Mouse (Mus musculus): ENCODE data around the gene 2300002M23Rik. TPM values are rescaled to one million over a fixed set of nuclear protein-coding genes. Genes with fewer than 3 reads are reported as not detected.
A peak's percentile ranks its signal among the peaks of the same experiment; 100 is the strongest.

Gene 2300002M23Rik
- polyA plus RNA-seq, 1 experiment from 2014 or later: not detected

DNA sequence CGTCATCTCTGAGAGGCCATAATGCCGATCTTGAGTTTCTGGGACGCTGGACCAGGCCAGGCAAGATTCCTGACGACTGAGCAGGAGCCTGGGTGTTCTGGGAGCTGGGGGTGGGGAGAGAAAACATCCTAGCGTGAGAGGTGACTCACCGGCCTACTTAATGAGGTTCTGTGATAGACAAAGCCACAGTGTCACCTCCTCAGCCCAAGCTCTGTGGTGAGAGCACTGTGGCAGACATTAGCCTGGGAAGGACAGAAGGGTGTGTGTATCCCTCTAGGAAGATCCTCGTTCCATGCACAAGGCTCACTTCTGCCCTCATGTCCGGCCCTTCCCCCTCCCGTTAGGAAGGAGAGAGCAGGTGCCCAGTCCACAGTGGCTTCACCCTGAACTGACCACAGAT, 9.9 kb upstream of the 2300002M23Rik start:
- H3K9me3 ChIP-seq (ENCODE audit: control insufficient read depth): no peaks in the 10 kb centered on the region

GRCm38 (mm10) chr17:35558216-35558615, 9.0 kb upstream of the 2300002M23Rik start:
- H3K4me2 ChIP-seq (replicated peaks; ENCODE audit: low read depth): no peak overlapping the region
- H3K9ac ChIP-seq (ENCODE audit: low read depth, low read length): no peak overlapping the region
- H3K4me1 ChIP-seq (replicated peaks; ENCODE audit: control insufficient read depth, insufficient read depth, low read length): no peaks in the 10 kb centered on the region
- TF ChIP-seq CTCF (IDR thresholded peaks at IDR 0.05; ENCODE audit: low read depth): no peak
- H3K36me3 ChIP-seq (ENCODE audit: control insufficient read depth, insufficient read depth): no peaks in the 10 kb centered on the region
- no peaks in the 10 kb centered on the region for H3K9me3 ChIP-seq (ENCODE audit: control insufficient read depth)
- H3K27ac ChIP-seq (ENCODE audit: low read depth, low read length): no peak overlapping the region
- H3K4me3 ChIP-seq (ENCODE audit: low read depth, low read length): no peak overlapping the region
- ATAC-seq: no peak
- 55% methylated on average over 8 of the region's 8 CpGs for WGBS
- no peaks in the 10 kb centered on the region for H3K27me3 ChIP-seq (replicated peaks; ENCODE audit: control insufficient read depth, insufficient read depth, low read length)

More for the DNA sequence above, 9.9 kb upstream of the 2300002M23Rik start:
- no peak overlapping the region for H3K9ac ChIP-seq (ENCODE audit: low read depth, low read length)
- H3K4me3 ChIP-seq (ENCODE audit: low read depth, low read length): no peak overlapping the region
- H3K4me2 ChIP-seq (replicated peaks; ENCODE audit: low read depth): peak overlapping the region; percentile 41; the same call in 1 of the 2 replicates
- no peaks in the 10 kb centered on the region for H3K4me1 ChIP-seq (replicated peaks; ENCODE audit: control insufficient read depth, insufficient read depth, low read length)
- no peaks in the 10 kb centered on the region for H3K27me3 ChIP-seq (replicated peaks; ENCODE audit: control insufficient read depth, insufficient read depth, low read length)
- peak overlapping the region; percentile 50; the same call in 1 of the 2 replicates for H3K27ac ChIP-seq (ENCODE audit: low read depth, low read length)
- 45% methylated on average over 9 of the region's 9 CpGs for WGBS
- ATAC-seq: peak; percentile 36
- no peak for TF ChIP-seq CTCF (IDR thresholded peaks at IDR 0.05; ENCODE audit: low read depth)
- H3K36me3 ChIP-seq (ENCODE audit: control insufficient read depth, insufficient read depth): no peaks in the 10 kb centered on the region

DNA sequence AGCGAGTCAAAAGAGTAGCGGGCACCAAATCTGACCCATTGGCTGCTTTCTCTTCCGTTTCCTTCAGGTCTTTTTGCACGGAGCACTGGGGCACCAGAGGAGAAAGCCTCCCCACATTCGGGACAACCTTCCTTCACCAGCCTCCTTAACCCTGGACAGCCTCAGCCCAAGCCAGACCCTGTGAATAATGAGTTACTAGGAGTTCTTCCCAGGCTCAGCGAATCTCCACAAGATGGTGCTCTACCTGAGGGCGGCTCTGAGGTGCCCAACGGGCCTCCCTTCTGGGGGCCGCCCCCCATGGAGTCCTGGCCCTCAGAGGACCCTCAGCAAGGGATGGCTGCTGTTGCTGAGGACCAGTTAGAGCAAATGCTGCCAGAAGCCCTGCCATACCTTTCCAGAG, 517 bp downstream of the 2300002M23Rik start:
- H3K4me1 ChIP-seq (replicated peaks; ENCODE audit: control insufficient read depth, insufficient read depth, low read length): 0 out of 2 replicates have a peak, but pooled peaks cover 3% of the 10 kb centered on the region
- no peaks in the 10 kb centered on the region for H3K9me3 ChIP-seq (ENCODE audit: control insufficient read depth)
- 24% methylated on average over 9 of the region's 9 CpGs for WGBS
- H3K9ac ChIP-seq (ENCODE audit: low read depth, low read length): no peak overlapping the region
- H3K4me2 ChIP-seq (replicated peaks; ENCODE audit: low read depth): no peak overlapping the region
- H3K27ac ChIP-seq (ENCODE audit: low read depth, low read length): no peak overlapping the region
- no peak for ATAC-seq
- no peak overlapping the region for H3K4me3 ChIP-seq (ENCODE audit: low read depth, low read length)
- 0 out of 2 replicates have a peak, but pooled peaks have one; percentile 12 for TF ChIP-seq CTCF (IDR thresholded peaks at IDR 0.05; ENCODE audit: low read depth)
- H3K36me3 ChIP-seq (ENCODE audit: control insufficient read depth, insufficient read depth): no peaks in the 10 kb centered on the region
- H3K27me3 ChIP-seq (replicated peaks; ENCODE audit: control insufficient read depth, insufficient read depth, low read length): peaks cover 12% of the 10 kb centered on the region; the same call in 1 of the 2 replicates

GRCm38 (mm10) chr17:35569091-35569944, 2.1 kb downstream of the 2300002M23Rik start:
- Histone ChIP-seq H3K4me2 (replicated peaks; ENCODE audit: low read depth) (peak overlapping the region; percentile 49), H3K36me3 (ENCODE audit: control insufficient read depth, insufficient read depth) (no peaks in the 10 kb centered on the region), H3K4me1 (replicated peaks; ENCODE audit: control insufficient read depth, insufficient read depth, low read length) (0 out of 2 replicates have a peak, but pooled peaks cover 3% of the 10 kb centered on the region), H3K4me3 (ENCODE audit: low read depth, low read length) (no peak overlapping the region), H3K9me3 (ENCODE audit: control insufficient read depth) (no peaks in the 10 kb centered on the region), H3K27ac (ENCODE audit: low read depth, low read length) (no peak overlapping the region), H3K27me3 (replicated peaks; ENCODE audit: control insufficient read depth, insufficient read depth, low read length) (peaks cover 12% of the 10 kb centered on the region; the same call in 1 of the 2 replicates), H3K9ac (ENCODE audit: low read depth, low read length) (peak overlapping the region; percentile 8; the same call in 1 of the 2 replicates)
- no peak for TF ChIP-seq CTCF (IDR thresholded peaks at IDR 0.05; ENCODE audit: low read depth)
- no peak for ATAC-seq
- 14% methylated on average over 28 of the region's 28 CpGs for WGBS

GRCm38 (mm10) chr17:35570836-35571235, 3.6 kb downstream of the 2300002M23Rik start:
- no peak for TF ChIP-seq CTCF (IDR thresholded peaks at IDR 0.05; ENCODE audit: low read depth)
- no peaks in the 10 kb centered on the region for H3K36me3 ChIP-seq (ENCODE audit: control insufficient read depth, insufficient read depth)
- 0 out of 2 replicates have a peak, but pooled peaks cover 3% of the 10 kb centered on the region for H3K4me1 ChIP-seq (replicated peaks; ENCODE audit: control insufficient read depth, insufficient read depth, low read length)
- H3K27me3 ChIP-seq (replicated peaks; ENCODE audit: control insufficient read depth, insufficient read depth, low read length): peaks cover 14% of the 10 kb centered on the region; the same call in 1 of the 2 replicates
- no peak overlapping the region for H3K27ac ChIP-seq (ENCODE audit: low read depth, low read length)
- WGBS: 75% methylated on average over 14 of the region's 14 CpGs
- ATAC-seq: no peak
- no peak overlapping the region for H3K4me2 ChIP-seq (replicated peaks; ENCODE audit: low read depth)
- no peak overlapping the region for H3K9ac ChIP-seq (ENCODE audit: low read depth, low read length)
- H3K4me3 ChIP-seq (ENCODE audit: low read depth, low read length): no peak overlapping the region
- no peaks in the 10 kb centered on the region for H3K9me3 ChIP-seq (ENCODE audit: control insufficient read depth)

GRCm38 (mm10) chr17:35571477-35571876, 4.2 kb downstream of the 2300002M23Rik start:
- WGBS: 93% methylated on average over 7 of the region's 7 CpGs
- TF ChIP-seq CTCF (IDR thresholded peaks at IDR 0.05; ENCODE audit: low read depth): no peak

More at GRCm38 (mm10) chr17:35571477-35571876, 4.2 kb downstream of the 2300002M23Rik start:
- no peak overlapping the region for H3K4me2 ChIP-seq (replicated peaks; ENCODE audit: low read depth)
- no peaks in the 10 kb centered on the region for H3K9me3 ChIP-seq (ENCODE audit: control insufficient read depth)
- no peak overlapping the region for H3K4me3 ChIP-seq (ENCODE audit: low read depth, low read length)
- no peak overlapping the region for H3K27ac ChIP-seq (ENCODE audit: low read depth, low read length)
- ATAC-seq: no peak
- H3K36me3 ChIP-seq (ENCODE audit: control insufficient read depth, insufficient read depth): no peaks in the 10 kb centered on the region
- H3K4me1 ChIP-seq (replicated peaks; ENCODE audit: control insufficient read depth, insufficient read depth, low read length): 0 out of 2 replicates have a peak, but pooled peaks cover 3% of the 10 kb centered on the region
- H3K27me3 ChIP-seq (replicated peaks; ENCODE audit: control insufficient read depth, insufficient read depth, low read length): peaks cover 18% of the 10 kb centered on the region; the same call in 1 of the 2 replicates
- no peak overlapping the region for H3K9ac ChIP-seq (ENCODE audit: low read depth, low read length)

Data from intestine, postnatal 0 days (tissue).